Mouse (Mus musculus) myocyte (in vitro differentiated cells): ENCODE results near the gene Tigit. TPM values are rescaled to one million over a fixed set of nuclear protein-coding genes. Genes with fewer than 3 reads are reported as not detected.

Source experiments
- H3K27me3 ChIP-seq: one replicate; pipeline ENCODE4 v1.6.1; 2011; ENCODE audit not compliant: control insufficient read depth, insufficient read depth, insufficient read length
- H3K36me3 ChIP-seq: one replicate; pipeline ENCODE4 v1.6.1; 2011; ENCODE audit not compliant: control insufficient read depth, insufficient read depth
- H3K4me2 ChIP-seq: one replicate; pipeline ENCODE4 v1.6.1; 2011; ENCODE audit warnings: low read depth, control low read depth
- H3K4me3 ChIP-seq: one replicate; pipeline ENCODE4 v1.5.1; 2011; ENCODE audit warnings: mild to moderate bottlenecking, control low read depth, moderate library complexity
- H3K79me2 ChIP-seq: one replicate; pipeline ENCODE4 v1.6.1; 2011; ENCODE audit not compliant: control insufficient read depth, insufficient read depth
- H3ac ChIP-seq: one replicate; pipeline ENCODE4 v1.6.1; 2011; ENCODE audit not compliant: control insufficient read depth, insufficient read length
- CEBPB ChIP-seq: IDR thresholded peaks from 2 replicates; pipeline ENCODE4 v1.6.1; 2011; ENCODE audit warnings: mild to moderate bottlenecking, moderate library complexity; ENCODE audit not compliant: poor library complexity, insufficient read depth, severe bottlenecking
- E2F4 ChIP-seq: IDR thresholded peaks from one replicate; pipeline ENCODE4 v1.6.1; 2011; ENCODE audit warnings: mild to moderate bottlenecking, control low read depth, moderate library complexity; ENCODE audit not compliant: insufficient read depth
- MAX ChIP-seq: IDR thresholded peaks from one replicate; pipeline ENCODE4 v1.6.1; 2011; ENCODE audit warnings: low read depth, mild to moderate bottlenecking, control low read depth
- MYOD1 ChIP-seq, 3 experiments: IDR thresholded peaks; one replicate each; pipeline ENCODE4 v1.6.1; 2011; ENCODE audit warnings: control low read depth in 2 of 3, low read depth in 2 of 3, mild to moderate bottlenecking in 2 of 3, moderate library complexity in 1 of 3; ENCODE audit not compliant: insufficient read length in 2 of 3, control insufficient read depth in 1 of 3
- MYOG ChIP-seq, 3 experiments: IDR thresholded peaks; one replicate each; pipeline ENCODE4 v1.6.1; 2011; ENCODE audit warnings: control low read depth in 2 of 3, low read depth in 2 of 3, mild to moderate bottlenecking in 2 of 3; ENCODE audit not compliant: insufficient read length in 2 of 3, control insufficient read depth in 1 of 3, insufficient read depth in 1 of 3
- POLR2A ChIP-seq: IDR thresholded peaks from one replicate; pipeline ENCODE4 v1.6.1; 2011; ENCODE audit warnings: low read depth, mild to moderate bottlenecking, control low read depth, moderate library complexity; ENCODE audit not compliant: insufficient read length
- POLR2AphosphoS2 ChIP-seq: IDR thresholded peaks from one replicate; pipeline ENCODE4 v1.6.1; 2011; ENCODE audit warnings: low read depth, control low read depth; ENCODE audit not compliant: insufficient read length
- REST ChIP-seq: IDR thresholded peaks from one replicate; pipeline ENCODE4 v1.6.1; 2011; ENCODE audit warnings: mild to moderate bottlenecking, control low read depth, moderate library complexity; ENCODE audit not compliant: insufficient read depth, insufficient read length
- SRF ChIP-seq: IDR thresholded peaks from one replicate; pipeline ENCODE4 v1.6.1; 2011; ENCODE audit warnings: low read depth; ENCODE audit not compliant: control insufficient read depth, insufficient read length
- TCF12 ChIP-seq: IDR thresholded peaks from one replicate; pipeline ENCODE4 v1.6.1; 2011; ENCODE audit warnings: mild to moderate bottlenecking, control low read depth; ENCODE audit not compliant: poor library complexity, insufficient read depth, severe bottlenecking
- TCF3 ChIP-seq: IDR thresholded peaks from one replicate; pipeline ENCODE4 v1.6.1; 2011; ENCODE audit warnings: low read depth, control low read depth; ENCODE audit not compliant: insufficient read length
- USF1 ChIP-seq: IDR thresholded peaks from one replicate; pipeline ENCODE4 v1.6.1; 2011; ENCODE audit warnings: low read depth, mild to moderate bottlenecking, control low read depth, moderate library complexity
- polyA plus RNA-seq: library from polyadenylated mRNA; unstranded; fragments of >200 nt; fragmentation: generic; extraction: Trizol; gene quantifications from one replicate; pipeline ENCODE4 v1.2.1, GENCODE M21; 2012; ENCODE audit warnings: missing spikeins

The Tigit gene
- polyA plus RNA-seq, 1 experiment: 2.2 TPM

GRCm38 (mm10) chr16:43610375-43610774 lies 53.6 kb downstream of the Tigit start:
- Histone ChIP-seq H3K27me3 (no peaks in the 10 kb centered on the region), H3K4me3 (no peak overlapping the region), H3K79me2 (no peaks in the 10 kb centered on the region), H3ac (no peak overlapping the region), H3K4me2 (no peak overlapping the region), H3K36me3 (peaks cover 20% of the 10 kb centered on the region)
- TF ChIP-seq TCF12 (no peak), REST (no peak), SRF (no peak), POLR2AphosphoS2 (no peak), CEBPB (no peak), MAX (no peak), POLR2A (no peak), MYOG (IDR thresholded peaks at IDR 0.05; ENCODE audit: control insufficient read depth in 1 of 3, insufficient read depth in 1 of 3, insufficient read length in 2 of 3, low read depth in 2 of 3) (no peak), E2F4 (no peak), USF1 (no peak)

GRCm38 (mm10) chr16:43608066-43608465 lies 55.9 kb downstream of the Tigit start:
- Histone ChIP-seq H3K79me2 (no peaks in the 10 kb centered on the region), H3K27me3 (no peaks in the 10 kb centered on the region), H3K4me3 (no peak overlapping the region), H3K36me3 (peaks cover 20% of the 10 kb centered on the region), H3K4me2 (no peak overlapping the region), H3ac (no peak overlapping the region)
- TF ChIP-seq TCF12 (no peak), POLR2AphosphoS2 (no peak), MYOG (IDR thresholded peaks at IDR 0.05; ENCODE audit: control insufficient read depth in 1 of 3, insufficient read depth in 1 of 3, insufficient read length in 2 of 3, low read depth in 2 of 3) (no peak), REST (no peak), E2F4 (no peak), POLR2A (no peak), SRF (no peak), USF1 (no peak), MAX (no peak), CEBPB (no peak)

DNA sequence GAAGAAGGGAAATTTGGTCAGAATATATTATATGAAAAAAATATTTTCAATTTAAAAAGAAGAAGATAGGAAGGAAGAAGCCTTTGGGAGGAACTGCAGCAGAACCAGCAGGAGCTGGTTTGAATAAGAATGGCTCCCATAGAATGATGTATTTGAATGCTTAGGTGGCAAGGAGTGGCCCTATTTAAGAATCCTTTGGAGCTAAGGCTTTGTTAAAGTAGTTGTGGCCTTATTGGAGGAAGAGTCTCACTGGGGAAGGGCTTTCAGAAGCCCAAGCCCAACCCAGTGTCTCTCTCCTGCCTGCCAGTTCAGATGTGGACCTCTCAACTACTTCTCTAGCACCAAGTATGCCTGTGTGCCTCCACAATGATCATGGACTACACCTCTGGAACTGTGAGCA lies 56.9 kb downstream of the Tigit start:
- Histone ChIP-seq H3K36me3 (peaks cover 20% of the 10 kb centered on the region), H3ac (no peak overlapping the region), H3K79me2 (no peaks in the 10 kb centered on the region), H3K4me3 (no peak overlapping the region), H3K27me3 (no peaks in the 10 kb centered on the region), H3K4me2 (no peak overlapping the region)
- TF ChIP-seq CEBPB (no peak), REST (no peak), SRF (no peak), E2F4 (no peak), TCF12 (no peak), MAX (no peak), USF1 (no peak), POLR2AphosphoS2 (no peak), MYOG (IDR thresholded peaks at IDR 0.05; ENCODE audit: control insufficient read depth in 1 of 3, insufficient read depth in 1 of 3, insufficient read length in 2 of 3, low read depth in 2 of 3) (no peak), TCF3 (no peak), MYOD1 (IDR thresholded peaks at IDR 0.05; ENCODE audit: control insufficient read depth in 1 of 3, insufficient read length in 2 of 3, low read depth in 2 of 3) (no peak), POLR2A (no peak)

- peaks cover 12% of the 10 kb centered on the region for H3K36me3 ChIP-seq
- TF ChIP-seq USF1: no peak
- no peak for TF ChIP-seq POLR2AphosphoS2
- no peak for TF ChIP-seq MAX
- TF ChIP-seq SRF: no peak
- no peak for TF ChIP-seq REST
- TF ChIP-seq CEBPB: no peak
- TF ChIP-seq MYOG (IDR thresholded peaks at IDR 0.05; ENCODE audit: control insufficient read depth in 1 of 3, insufficient read depth in 1 of 3, insufficient read length in 2 of 3, low read depth in 2 of 3): no peak
- no peak for TF ChIP-seq TCF3
- no peak for TF ChIP-seq E2F4
- no peak for TF ChIP-seq TCF12
- TF ChIP-seq MYOD1 (IDR thresholded peaks at IDR 0.05; ENCODE audit: control insufficient read depth in 1 of 3, insufficient read length in 2 of 3, low read depth in 2 of 3): no peak
- no peak for TF ChIP-seq POLR2A
These were observed 59.4 kb downstream of the Tigit start for GRCm38 (mm10) chr16:43604399-43605013.

More at GRCm38 (mm10) chr16:43604399-43605013, 59.4 kb downstream of the Tigit start:
- Histone ChIP-seq H3K27me3 (no peaks in the 10 kb centered on the region), H3K4me3 (no peak overlapping the region), H3K79me2 (no peaks in the 10 kb centered on the region), H3K4me2 (no peak overlapping the region), H3ac (no peak overlapping the region)
